Mouse (Mus musculus): Measurements from ENCODE around the gene Uba5. TPM values are rescaled to one million over a fixed set of nuclear protein-coding genes. Genes with fewer than 3 reads are reported as not detected.

Uba5 gene
- polyA plus RNA-seq (2012; rRNA removed): 65.1 and 73.0 TPM in 2 replicates

GRCm38 (mm10) chr9:104062430-104063243 is at the start of gene Uba5:
TSS of gene Uba5 (minus strand) at chr9:104063134.

GRCm38 (mm10) chr9:104063244-104063961 is 469 bp upstream of the Uba5 start, which contains the start of gene Acad11:
TSS of gene Acad11 (plus strand) at chr9:104063377.

GRCm38 (mm10) chr9:104040362-104040761 is 22.6 kb downstream of the Uba5 start, which contains the start of gene Gm28305:
TSS of gene Gm28305 (plus strand) at chr9:104040662.

GRCm38 (mm10) chr9:104001921-104002859 is 60.7 kb downstream of the Uba5 start, which contains the start of gene Nphp3:
TSS of gene Nphp3 (plus strand) at chr9:104002544.

Other genes with a start within 250 kb of the Uba5 start
- gene Nphp3, start 60.6 kb downstream of the Uba5 start, polyA plus RNA-seq (2012; rRNA removed): 8.6 and 13.3 TPM in 2 replicates
- gene Gm28305, start 22.5 kb downstream of the Uba5 start, polyA plus RNA-seq (2012; rRNA removed): not detected in 2 replicates
- 7.9 and 9.9 TPM in 2 replicates for gene Acad11, start 243 bp upstream of the Uba5 start, polyA plus RNA-seq (2012; rRNA removed)
- gene Ackr4, start 63.8 kb upstream of the Uba5 start, polyA plus RNA-seq (2012; rRNA removed): 0.10 TPM in 1 of 2 replicates, not detected in the other
- 38.9 and 64.7 TPM in 2 replicates for gene Dnajc13, start 199.8 kb upstream of the Uba5 start, polyA plus RNA-seq (2012; rRNA removed)